ENCODE assay signal across 8 mouse cellular contexts in the genomic region with DNA sequence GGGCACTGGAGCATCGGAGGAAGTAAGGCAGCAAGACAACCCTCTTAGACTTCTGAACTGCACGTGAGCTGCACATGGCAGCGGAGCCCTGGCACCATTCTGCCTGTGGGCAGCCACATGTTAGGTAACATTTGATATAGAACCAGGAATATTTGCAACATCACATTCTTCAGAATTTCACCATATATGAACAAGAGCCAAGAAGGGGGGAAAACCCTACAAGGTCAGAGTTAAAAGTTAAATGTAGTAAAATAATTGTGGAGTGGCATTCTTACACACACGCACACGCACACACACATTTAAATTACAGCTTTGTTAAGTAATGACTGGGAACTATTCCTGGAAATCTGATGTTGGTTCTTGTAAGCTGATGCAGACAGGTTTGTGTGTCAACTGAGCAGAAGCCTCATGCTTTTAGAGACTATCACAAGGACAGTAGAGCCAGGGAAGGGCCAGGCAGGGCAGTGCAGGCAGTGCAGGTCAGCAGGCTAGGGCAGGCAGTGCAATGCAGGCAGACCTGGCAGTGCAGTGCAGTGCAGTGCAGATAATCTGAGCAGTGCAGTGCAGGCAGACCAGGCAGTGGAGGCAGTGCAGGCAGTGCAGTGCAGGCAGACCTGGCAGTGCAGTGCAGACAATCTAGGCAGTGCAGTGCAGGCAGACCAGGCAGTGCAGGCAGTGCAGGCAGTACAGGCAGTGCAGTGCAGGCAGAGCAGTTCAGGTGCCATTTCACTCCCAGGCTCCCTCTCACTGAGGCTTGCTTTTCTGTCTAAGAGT. TPM values are rescaled to one million over a fixed set of nuclear protein-coding genes. Genes with fewer than 3 reads are reported as not detected.
A peak's percentile ranks its signal among the peaks of the same experiment; 100 is the strongest.
DNase-seq lines count a peak whose midpoint lies in the region; ATAC-seq and TF ChIP-seq lines count a peak whose summit lies in the region.

No protein-coding gene starts in this region.

- DNase-seq in forebrain, embryonic 11.5 days (ENCODE audit: low spot score): no peak
- no peak for DNase-seq in forebrain, embryonic 10.5 days (ENCODE audit: extremely low spot score, low spot score)
- no peak for DNase-seq in midbrain, embryonic 11.5 days (ENCODE audit: low spot score, missing footprints)
- DNase-seq in urinary bladder, postnatal 10 days (ENCODE audit: low spot score): no peak
- no peak for DNase-seq in ovary, postnatal 36 days (ENCODE audit: low spot score)

- no peaks in the 10 kb centered on the region for H3K9me3 ChIP-seq in forebrain, embryonic 11.5 days (ENCODE audit: control insufficient read depth, low read length)
- no peaks in the 10 kb centered on the region; the same call in 1 of the 2 replicates for H3K9me3 ChIP-seq in forebrain, embryonic 10.5 days
- H3K9me3 ChIP-seq in midbrain, embryonic 12.5 days: no peaks in the 10 kb centered on the region
- no peaks in the 10 kb centered on the region for H3K9me3 ChIP-seq in midbrain, embryonic 11.5 days (ENCODE audit: control insufficient read depth, low read length)

- no peaks in the 10 kb centered on the region for H3K36me3 ChIP-seq in forebrain, embryonic 11.5 days (ENCODE audit: control insufficient read depth, insufficient read depth, low read length)
- peaks cover 38% of the 10 kb centered on the region for H3K36me3 ChIP-seq in forebrain, embryonic 10.5 days (replicated peaks)
- no peaks in the 10 kb centered on the region for H3K36me3 ChIP-seq in midbrain, embryonic 12.5 days
- no peaks in the 10 kb centered on the region for H3K36me3 ChIP-seq in midbrain, embryonic 11.5 days (ENCODE audit: control insufficient read depth, insufficient read depth, low read length)

- no peak for TF ChIP-seq CTCF in olfactory bulb, adult 2 months (IDR thresholded peaks at IDR 0.05; ENCODE audit: insufficient read depth, low read depth, low read length)

- no peak overlapping the region for H3K27ac ChIP-seq in forebrain, embryonic 11.5 days (ENCODE audit: low read depth, low read length)
- H3K27ac ChIP-seq in forebrain, embryonic 10.5 days: no peak overlapping the region; the same call in 1 of the 2 replicates
- H3K27ac ChIP-seq in midbrain, embryonic 12.5 days (replicated peaks): no peak overlapping the region
- H3K27ac ChIP-seq in midbrain, embryonic 11.5 days (ENCODE audit: low read depth, low read length): no peak overlapping the region
- peak overlapping the region; percentile 87 for H3K27ac ChIP-seq in olfactory bulb, adult 2 months (ENCODE audit: insufficient read depth, low read depth, low read length)

- TF ChIP-seq POLR2A in olfactory bulb, adult 2 months (IDR thresholded peaks at IDR 0.05; ENCODE audit: insufficient read depth, low read depth, low read length): no peak

- no peak overlapping the region for H3K9ac ChIP-seq in forebrain, embryonic 11.5 days (ENCODE audit: low read length)
- no peak overlapping the region for H3K9ac ChIP-seq in midbrain, embryonic 12.5 days (replicated peaks)
- H3K9ac ChIP-seq in midbrain, embryonic 11.5 days (ENCODE audit: low read length): no peak overlapping the region

- H3K4me1 ChIP-seq in forebrain, embryonic 11.5 days (replicated peaks; ENCODE audit: control insufficient read depth, insufficient read depth, low read length): no peaks in the 10 kb centered on the region
- 0 out of 2 replicates have a peak, but pooled peaks cover 11% of the 10 kb centered on the region for H3K4me1 ChIP-seq in forebrain, embryonic 10.5 days
- H3K4me1 ChIP-seq in midbrain, embryonic 12.5 days: no peaks in the 10 kb centered on the region
- H3K4me1 ChIP-seq in midbrain, embryonic 11.5 days (ENCODE audit: control insufficient read depth, insufficient read depth, low read length): no peaks in the 10 kb centered on the region
- peaks cover 7% of the 10 kb centered on the region for H3K4me1 ChIP-seq in olfactory bulb, adult 2 months (ENCODE audit: control insufficient read depth, insufficient read depth, low read length)

- H3K4me3 ChIP-seq in forebrain, embryonic 11.5 days (ENCODE audit: low read depth, low read length): no peak overlapping the region
- no peak overlapping the region for H3K4me3 ChIP-seq in forebrain, embryonic 10.5 days
- no peak overlapping the region for H3K4me3 ChIP-seq in midbrain, embryonic 12.5 days
- H3K4me3 ChIP-seq in midbrain, embryonic 11.5 days (ENCODE audit: low read depth, low read length): no peak overlapping the region
- no peak overlapping the region for H3K4me3 ChIP-seq in olfactory bulb, adult 2 months (ENCODE audit: insufficient read depth, low read depth, low read length)

- no peak overlapping the region for H3K4me2 ChIP-seq in forebrain, embryonic 11.5 days (ENCODE audit: low read depth, low read length, severe bottlenecking)
- no peak overlapping the region for H3K4me2 ChIP-seq in midbrain, embryonic 12.5 days (replicated peaks)
- H3K4me2 ChIP-seq in midbrain, embryonic 11.5 days: no peak overlapping the region

- no peaks in the 10 kb centered on the region for H3K27me3 ChIP-seq in forebrain, embryonic 11.5 days (ENCODE audit: control insufficient read depth, insufficient read depth, low read length)
- H3K27me3 ChIP-seq in forebrain, embryonic 10.5 days (ENCODE audit: poor library complexity, severe bottlenecking): no peaks in the 10 kb centered on the region
- no peaks in the 10 kb centered on the region for H3K27me3 ChIP-seq in midbrain, embryonic 12.5 days
- no peaks in the 10 kb centered on the region for H3K27me3 ChIP-seq in midbrain, embryonic 11.5 days (ENCODE audit: control insufficient read depth, insufficient read depth, low read length)

- 98% methylated on average over 5 of the region's 5 CpGs for WGBS in forebrain, embryonic 11.5 days
- 97% methylated on average over 5 of the region's 5 CpGs for WGBS in forebrain, embryonic 10.5 days
- WGBS in midbrain, embryonic 12.5 days: 98% methylated on average over 5 of the region's 5 CpGs
- WGBS in midbrain, embryonic 11.5 days: 96% methylated on average over 5 of the region's 5 CpGs
- 54% methylated on average over 5 of the region's 5 CpGs for WGBS in olfactory bulb, adult 2 months

- ATAC-seq in forebrain, embryonic 11.5 days (replicated peaks; ENCODE audit: low FRiP score): peak; percentile 49
- ATAC-seq in midbrain, embryonic 12.5 days (ENCODE audit: low FRiP score, low read depth): peak; percentile 34; the same call in 1 of the 2 replicates
- ATAC-seq in midbrain, embryonic 11.5 days (ENCODE audit: low FRiP score): no peak; the same call in 1 of the 2 replicates
- ATAC-seq in granulocyte monocyte progenitor cell, adult 5-6 weeks (replicated peaks; ENCODE audit: poor library complexity, severe bottlenecking): peak; percentile 55

RNA-seq across cellular contexts. Expression of a gene that starts 38.3 kb away (rescaled TPM):
- 32.0 and 33.8 TPM in 2 replicates for polyA plus RNA-seq in forebrain, embryonic 11.5 days (2014; fragmentation: Nextera tagmentation; extraction: Ambion mirVana)
- 21.7 and 22.9 TPM in 2 replicates for polyA plus RNA-seq in forebrain, embryonic 10.5 days (2016; fragmentation: Nextera tagmentation; extraction: Ambion mirVana)
- 26.5 and 27.2 TPM in 2 replicates for polyA plus RNA-seq in midbrain, embryonic 12.5 days (2016; fragmentation: Nextera tagmentation; extraction: Ambion mirVana)
- polyA plus RNA-seq in midbrain, embryonic 11.5 days (2014; fragmentation: Nextera tagmentation; extraction: Ambion mirVana): 21.7 and 22.4 TPM in 2 replicates
- total RNA-seq in granulocyte monocyte progenitor cell, adult 5-6 weeks (2014; fragmentation: Nextera tagmentation): not detected in 2 replicates
- 1.9 TPM in 1 of 2 replicates, not detected in the other for total RNA-seq in granulocyte monocyte progenitor cell, adult 5-6 weeks (2017)
- polyA plus RNA-seq in olfactory bulb, adult 2 months (2012; ENCODE audit: insufficient read depth, insufficient read length, low replicate concordance, missing spikeins): not detected in 2 replicates
